Mouse (Mus musculus) gastrocnemius, postnatal 36 days (tissue): ENCODE measurements around the gene Notch1. TPM values are rescaled to one million over a fixed set of nuclear protein-coding genes. Genes with fewer than 3 reads are reported as not detected.
A peak's percentile ranks its signal among the peaks of the same experiment; 100 is the strongest.

Source experiments
- DNase-seq, 2 experiments: peaks; one replicate each; pipeline ENCODE4 v3.0.0; 2022
- intact Hi-C: fragments of 180-260 bp; cut with DNase I; formaldehyde crosslinking; loops from one replicate; pipeline ENCODE4 v1.15.1; 2025
- total RNA-seq, 2 experiments: library from RNA; stranded (reverse); gene quantifications; 2 replicates each; pipeline ENCODE4 v1.2.3; 2021

The Notch1 gene
- total RNA-seq, 2 experiments from 2014 or later: 7.7 to 8.0 TPM

DNA sequence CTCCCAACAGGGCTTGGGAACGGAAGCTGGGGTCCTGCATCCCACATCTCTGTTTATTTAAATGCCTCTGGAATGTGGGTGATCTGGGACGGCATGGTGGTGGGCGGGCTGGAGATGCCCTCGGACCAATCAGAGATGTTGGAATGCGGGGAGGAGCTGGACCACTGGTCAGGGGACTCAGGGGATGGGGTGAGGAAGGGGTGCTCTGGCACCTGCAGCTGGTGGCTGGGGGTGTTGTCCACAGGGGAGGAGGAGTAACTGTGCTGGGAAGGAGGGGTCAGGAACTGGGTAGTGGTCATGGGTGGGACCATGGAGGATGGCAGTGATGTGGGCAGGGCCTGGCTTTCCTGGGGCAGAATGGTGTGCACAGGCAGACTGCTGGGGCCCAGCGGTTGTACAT is 57.0 kb downstream of the Notch1 start:
- intact Hi-C loops: no loop called here

DNA sequence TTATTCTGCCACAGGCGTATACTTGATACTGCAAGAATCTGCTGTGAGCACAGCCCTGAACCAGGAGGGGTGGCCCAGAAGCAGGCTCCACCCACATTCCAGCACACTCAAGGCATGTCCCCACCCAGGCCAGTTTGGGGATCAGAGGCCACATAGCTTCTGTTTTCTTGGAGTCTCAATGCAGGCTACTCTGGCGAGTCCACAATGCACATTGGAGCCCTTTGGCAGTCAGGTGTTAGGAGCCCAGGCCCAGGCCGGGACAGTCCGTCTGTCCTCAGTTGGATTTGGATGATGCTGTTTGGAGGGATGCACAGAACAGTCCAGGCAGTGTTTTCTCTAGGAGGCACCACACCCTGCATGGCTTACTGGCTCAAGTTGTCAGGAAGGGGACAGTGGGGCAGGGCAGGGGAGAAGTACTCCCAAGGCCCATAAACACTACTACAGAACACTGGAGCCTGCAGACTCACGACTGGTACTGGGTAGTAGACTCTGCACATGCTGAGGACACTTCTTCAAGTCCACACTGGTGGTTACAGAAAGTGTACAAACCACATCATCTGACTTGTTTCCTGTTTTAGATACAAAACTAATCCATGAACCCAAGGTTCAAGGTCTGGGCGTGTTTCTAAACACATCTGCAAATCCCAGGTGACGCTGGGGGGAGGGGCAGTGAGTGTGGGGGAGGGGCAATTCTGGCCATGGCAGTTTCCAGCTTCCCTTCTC is 57.9 kb downstream of the Notch1 start:
- peak; percentile 48 to 56 for DNase-seq
- intact Hi-C loops: no loop called here

More for the DNA sequence above, 57.0 kb downstream of the Notch1 start:
- DNase-seq: no peak

DNA sequence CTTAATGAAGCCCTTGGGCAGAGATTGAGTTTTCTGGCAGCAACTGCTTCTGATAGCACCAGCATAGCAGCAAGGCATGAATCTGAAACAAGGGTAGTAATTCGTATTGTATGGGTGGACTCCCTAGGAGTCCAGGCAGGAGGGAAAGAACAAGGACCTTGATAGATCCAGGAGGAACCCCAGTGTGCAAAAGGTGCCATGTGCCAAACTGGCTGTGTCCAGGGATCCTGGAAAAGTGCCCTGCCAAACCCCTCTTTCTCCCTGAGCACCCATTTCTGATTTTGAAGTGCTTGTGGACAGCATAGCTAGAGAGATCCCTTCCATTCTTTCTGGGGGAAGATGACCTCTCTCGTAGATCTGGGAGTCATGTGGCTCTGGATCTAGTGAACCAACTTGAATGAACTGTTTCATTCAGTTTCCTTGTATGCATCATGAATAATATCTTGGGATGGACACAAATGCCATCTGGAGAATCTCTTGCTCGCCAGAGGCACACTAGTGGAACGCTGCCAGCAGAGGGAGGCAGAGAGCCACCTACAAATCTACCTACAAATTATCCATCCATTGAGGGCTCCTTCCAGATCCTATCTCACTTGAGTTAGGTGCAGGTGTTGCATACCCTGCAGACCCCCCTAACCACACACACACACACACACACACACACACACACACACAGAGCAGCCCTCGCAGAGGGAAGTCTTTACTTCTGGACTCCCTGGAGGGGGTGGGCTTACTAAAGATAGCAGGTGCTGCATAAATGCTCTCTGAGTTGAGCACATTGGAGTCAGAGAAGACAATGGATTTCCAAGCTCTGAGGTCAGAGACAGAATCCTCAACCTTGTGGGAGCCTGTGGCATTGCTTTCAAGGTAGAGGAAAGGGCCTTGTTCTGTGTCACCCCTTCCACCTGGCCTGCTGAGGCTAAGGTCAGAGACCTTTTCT is 67.1 kb downstream of the Notch1 start:
- intact Hi-C loops: loop anchor here (1.0 to 5.0 kb wide), 3 partner anchors 112 to 453 kb away; partner anchors contain the start of gene Surf6
- peak; percentile 64 to 65 for DNase-seq

DNA sequence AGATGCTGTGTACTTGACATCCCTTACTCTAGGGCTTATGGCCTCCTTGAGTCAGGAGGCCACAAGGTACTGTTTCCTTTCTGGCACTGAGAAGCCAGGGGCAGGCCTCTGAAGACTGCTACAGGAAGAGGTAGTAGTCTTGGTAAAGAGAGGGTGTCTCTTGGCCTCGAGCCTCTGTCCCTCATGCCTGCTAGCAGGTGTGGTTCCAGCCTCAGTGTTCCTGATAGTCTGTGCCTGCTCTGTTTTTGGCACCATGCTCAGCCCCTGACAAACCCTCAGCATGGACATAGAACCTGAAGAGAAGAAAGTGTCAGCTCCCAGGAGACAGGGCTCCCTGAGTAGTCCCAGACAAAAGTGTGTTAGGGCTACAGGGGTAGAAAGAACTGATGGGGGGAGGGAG is 69.0 kb downstream of the Notch1 start:
- intact Hi-C loops: loop anchor here (5.0 kb wide), 1 partner anchor 455 kb away; the partner anchor contains the start of gene Surf6
- DNase-seq: no peak

DNA sequence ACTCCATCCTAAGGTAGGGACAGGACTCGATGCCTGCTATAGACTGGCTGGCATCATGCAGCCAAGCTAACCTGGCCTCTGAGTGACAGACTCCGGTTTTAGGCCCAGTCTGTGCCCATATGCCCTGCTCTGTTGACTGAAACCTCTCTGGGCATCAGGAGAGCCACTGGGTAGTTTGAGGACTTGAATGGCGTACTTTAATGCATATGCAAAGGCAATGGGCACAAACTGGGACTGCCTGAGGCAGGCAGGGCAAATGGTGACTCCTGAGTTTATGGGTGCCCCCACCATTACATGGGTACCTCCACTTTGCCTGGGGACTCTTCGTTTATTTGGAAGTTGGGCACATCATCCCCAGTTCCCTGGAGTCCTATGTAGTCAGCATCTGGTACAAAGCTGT is 69.8 kb downstream of the Notch1 start:
- intact Hi-C loops: loop anchor here (1.0 to 5.0 kb wide), 2 partner anchors 115 to 456 kb away; partner anchors contain the start of gene Surf6
- DNase-seq: no peak

DNA sequence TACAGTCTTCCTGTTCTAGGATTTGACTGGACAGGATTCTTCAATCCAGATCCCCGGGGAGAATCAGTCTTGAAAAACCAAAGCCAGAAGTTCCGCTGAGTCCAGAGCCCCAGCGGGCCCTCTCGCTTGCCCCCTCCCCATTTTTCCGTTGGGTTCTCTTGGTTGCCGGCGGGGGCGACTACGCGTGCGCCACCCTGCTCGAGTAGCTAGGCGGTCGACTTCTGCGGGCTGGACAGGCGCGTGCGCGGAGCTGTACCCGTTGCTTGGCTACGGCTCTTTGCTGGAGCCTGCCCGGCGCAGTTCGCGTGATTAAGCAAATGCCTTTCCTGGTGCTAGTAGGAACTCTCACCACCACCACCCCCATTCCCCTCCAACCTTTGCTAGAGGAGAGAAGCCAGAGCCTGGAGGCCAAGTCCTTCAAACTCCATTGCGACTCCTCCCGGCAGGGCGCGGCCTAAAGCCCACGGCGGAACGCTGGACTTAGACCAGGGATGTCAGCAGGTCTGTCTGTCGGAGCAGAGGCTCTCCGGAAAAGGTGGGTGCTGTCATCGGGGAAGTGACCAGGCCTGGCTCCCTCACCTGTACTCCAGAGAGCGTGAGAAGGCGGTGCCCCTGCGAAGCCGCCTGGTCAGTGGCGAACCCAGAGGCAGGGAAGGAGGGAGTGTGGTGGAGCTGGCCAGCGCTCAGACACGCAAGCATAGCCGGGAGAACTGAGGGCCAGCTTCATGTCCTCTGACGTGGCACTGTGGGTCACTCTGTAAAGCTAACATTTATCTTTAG is 70.6 kb downstream of the Notch1 start:
- intact Hi-C loops: loop anchor here (1.0 to 5.0 kb wide), 2 partner anchors 115 to 456 kb away; partner anchors contain the start of gene Surf6
- peak; percentile 84 to 97 for DNase-seq

DNA sequence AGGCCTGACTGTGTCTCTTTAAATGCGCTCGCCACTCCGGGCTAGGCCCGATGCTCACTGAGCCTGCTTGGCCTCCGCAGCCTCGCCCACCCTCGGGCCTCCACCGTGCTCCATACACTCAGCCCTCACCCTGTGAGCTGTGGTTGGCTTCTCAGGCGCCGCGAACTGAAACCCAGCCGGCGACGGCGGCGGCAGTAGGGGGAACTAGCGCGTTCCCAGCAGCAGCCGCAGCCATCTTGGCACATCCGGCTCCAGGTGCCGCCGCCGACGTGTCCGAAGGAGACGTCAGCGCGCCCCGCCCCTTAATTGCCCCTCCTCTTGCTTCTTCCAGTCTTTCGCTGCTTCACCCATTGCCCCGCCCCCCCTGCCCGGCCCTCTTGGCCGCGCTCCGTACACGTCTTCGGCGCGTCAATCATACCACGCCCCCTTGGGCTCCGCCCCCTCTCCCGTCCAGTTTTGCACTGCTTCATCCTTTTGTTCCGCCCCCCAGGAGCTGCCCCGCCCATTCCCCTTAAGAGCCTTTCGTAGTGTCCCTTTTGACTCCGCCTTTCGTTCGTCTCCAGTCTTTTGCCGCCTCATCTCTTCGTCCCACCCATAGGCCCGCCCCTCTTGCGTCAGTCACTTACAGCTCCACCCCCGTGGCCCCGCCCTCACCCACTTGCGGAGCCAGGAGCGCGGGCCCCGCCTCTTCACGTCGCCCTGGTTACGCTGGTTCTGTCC is 71.4 kb downstream of the Notch1 start, which contains the start of gene Sec16a:
TSS of gene Sec16a (minus strand) at position 271 of the 720 bp plus-strand sequence.
- peak; percentile 100 for DNase-seq
- intact Hi-C loops: loop anchor here (5.0 kb wide), 1 partner anchor 457 kb away; the partner anchor contains the start of gene Surf6

DNA sequence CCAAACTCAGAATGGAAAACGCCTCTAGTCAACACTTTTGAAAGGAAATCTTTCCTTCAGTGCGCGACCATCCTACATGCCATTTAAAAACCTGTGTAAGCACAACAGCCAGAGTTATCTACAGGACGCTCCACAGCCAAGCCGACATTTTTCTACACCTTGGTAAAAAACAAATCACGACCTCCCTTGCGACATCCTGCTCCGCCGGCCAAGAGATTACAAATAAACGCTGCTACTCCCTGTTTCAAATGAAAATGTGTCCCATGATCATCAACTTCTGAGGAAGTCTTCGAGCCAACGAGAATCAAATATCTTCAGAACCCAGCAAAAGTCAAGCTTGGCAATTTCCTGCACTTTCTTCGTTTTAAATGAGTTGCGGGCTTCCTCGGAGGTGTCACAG is 72.1 kb downstream of the Notch1 start:
- no peak for DNase-seq
- intact Hi-C loops: no loop called here

DNA sequence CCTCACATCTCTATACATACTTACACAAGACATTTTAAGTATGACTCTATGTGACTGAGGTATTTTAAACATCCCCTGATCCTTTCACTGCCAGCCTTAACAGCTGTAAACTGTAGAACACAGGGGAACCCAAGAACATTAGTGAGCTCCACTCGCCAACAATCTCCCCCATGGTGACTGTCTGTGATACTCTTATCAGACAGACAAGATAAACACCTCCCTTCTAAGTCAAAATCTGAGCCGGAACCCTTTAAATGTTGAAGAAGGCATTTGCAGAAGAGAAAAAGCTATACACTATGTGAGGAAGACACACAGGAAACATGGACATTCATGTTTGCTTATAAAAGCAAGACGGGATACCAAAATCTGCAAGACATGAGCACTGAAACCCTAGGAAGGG is 72.6 kb downstream of the Notch1 start:
- DNase-seq: no peak
- intact Hi-C loops: no loop called here

DNA sequence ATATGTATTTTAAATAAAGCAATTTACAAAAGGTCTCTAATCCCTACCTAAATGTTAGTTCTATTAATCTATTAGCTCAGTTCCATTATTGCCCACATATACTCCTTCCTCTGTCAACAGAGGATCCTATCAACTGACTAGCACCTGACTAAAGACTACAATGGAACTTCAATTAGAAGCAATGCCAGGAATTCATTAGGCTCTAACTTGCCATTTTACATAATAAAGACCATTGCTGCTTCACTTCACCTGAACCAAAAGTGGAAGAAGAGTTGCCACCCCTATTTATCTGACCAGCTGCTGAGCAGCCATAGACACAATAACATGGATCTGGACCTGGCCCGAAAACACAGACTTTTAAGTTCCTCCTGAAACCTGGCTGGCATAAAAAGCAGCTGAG is 73.6 kb downstream of the Notch1 start:
- intact Hi-C loops: no loop called here
- DNase-seq: no peak

DNA sequence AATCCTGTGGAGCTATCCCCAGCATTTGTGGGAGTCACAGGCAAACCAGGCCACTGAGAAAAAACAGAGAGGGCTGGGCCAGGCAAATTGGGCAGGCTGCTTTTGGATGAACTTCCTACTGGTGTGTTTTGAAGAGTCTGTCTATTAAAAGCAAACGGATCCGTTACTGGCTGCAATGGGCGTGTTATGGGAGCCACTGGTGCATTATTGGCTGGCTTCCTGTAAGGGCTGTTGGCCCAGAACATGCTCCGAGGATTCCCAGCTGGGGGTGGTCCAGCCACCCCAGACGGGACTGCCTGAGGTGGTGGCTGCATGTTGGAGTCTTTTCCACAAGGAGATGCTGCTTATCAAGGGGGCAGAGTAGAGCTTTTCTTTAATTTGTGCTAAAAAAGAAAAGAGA is 74.8 kb downstream of the Notch1 start:
- DNase-seq: peak; percentile 36 to 54
- intact Hi-C loops: no loop called here

DNA sequence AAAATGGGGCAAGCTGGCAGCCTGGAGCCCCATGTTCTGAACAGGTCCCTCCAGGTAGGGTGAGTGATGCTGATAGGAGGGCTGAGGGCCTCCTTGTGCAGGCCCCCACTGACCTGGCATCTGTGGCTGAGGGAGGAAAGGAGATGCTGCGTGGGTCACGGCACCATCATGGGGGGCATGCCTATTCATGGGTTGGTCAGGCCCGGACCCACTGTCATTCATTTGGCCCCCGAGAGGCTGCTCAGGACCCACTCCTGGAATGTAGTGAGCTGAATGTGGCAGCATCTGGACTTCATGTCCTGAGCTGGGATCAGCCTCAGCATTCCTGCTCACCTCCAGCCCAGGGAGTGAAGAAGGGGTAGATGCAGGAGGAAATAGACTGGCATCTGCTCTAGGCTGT is 75.2 kb downstream of the Notch1 start:
- intact Hi-C loops: no loop called here
- no peak for DNase-seq

DNA sequence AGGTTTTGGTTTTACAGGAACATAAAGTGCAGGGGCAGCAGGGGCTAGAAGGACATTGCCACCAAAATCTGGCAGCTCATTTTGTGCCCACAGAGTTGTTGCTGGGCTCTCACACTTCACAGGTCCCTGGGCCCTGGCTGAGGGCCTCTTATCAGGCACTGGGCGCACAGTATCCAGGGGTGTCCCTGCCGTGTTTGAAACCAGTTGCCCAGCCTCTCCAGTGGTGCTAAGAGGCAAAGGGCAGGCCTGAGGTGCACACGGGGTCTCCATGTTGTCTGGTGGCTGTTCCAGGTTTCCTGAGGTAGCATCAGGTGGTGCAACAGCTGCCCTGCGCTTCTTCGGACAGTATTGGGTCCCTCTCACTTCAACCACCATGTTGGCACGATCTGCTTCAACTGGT is 76.8 kb downstream of the Notch1 start:
- intact Hi-C loops: no loop called here
- no peak for DNase-seq

DNA sequence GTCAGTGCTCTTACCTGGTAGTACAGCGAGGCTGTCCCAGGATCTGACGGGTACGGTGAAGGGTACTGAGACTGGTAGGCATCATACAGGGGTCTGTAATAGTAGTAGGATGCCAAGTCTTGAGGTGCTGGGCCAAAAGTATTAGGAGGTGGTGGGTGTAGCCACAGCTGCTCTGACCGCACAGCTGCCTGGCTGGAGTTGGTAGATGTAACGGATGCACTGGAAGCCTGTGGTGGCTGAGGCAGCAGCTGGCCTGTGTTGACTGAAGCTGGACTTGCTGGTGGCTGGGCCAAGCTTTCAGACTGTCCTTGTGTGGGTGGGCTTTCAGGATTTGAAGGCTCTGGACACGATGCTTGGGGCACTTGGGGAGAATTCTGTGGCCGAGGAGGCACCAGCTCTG is 78.1 kb downstream of the Notch1 start:
- intact Hi-C loops: no loop called here
- no peak for DNase-seq

DNA sequence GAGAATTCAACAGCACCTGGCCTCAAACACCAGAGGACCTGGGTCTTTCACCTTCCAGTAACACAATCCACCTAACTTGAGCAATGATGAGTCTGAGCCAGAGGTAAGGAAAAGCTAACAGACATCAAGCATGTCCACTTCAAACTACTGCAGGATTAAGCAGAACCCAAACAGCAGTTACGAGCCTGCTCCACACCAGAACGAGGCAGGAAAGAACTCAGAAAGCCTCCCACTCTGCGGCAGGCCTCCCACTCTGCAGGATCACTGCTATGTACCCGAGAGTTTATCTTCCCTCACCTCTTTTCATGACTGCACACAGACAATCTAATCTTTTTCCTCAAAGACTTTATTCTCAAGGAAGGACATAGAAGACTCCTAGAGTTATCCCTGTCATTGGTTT is 79.2 kb downstream of the Notch1 start:
- no peak for DNase-seq
- intact Hi-C loops: no loop called here

DNA sequence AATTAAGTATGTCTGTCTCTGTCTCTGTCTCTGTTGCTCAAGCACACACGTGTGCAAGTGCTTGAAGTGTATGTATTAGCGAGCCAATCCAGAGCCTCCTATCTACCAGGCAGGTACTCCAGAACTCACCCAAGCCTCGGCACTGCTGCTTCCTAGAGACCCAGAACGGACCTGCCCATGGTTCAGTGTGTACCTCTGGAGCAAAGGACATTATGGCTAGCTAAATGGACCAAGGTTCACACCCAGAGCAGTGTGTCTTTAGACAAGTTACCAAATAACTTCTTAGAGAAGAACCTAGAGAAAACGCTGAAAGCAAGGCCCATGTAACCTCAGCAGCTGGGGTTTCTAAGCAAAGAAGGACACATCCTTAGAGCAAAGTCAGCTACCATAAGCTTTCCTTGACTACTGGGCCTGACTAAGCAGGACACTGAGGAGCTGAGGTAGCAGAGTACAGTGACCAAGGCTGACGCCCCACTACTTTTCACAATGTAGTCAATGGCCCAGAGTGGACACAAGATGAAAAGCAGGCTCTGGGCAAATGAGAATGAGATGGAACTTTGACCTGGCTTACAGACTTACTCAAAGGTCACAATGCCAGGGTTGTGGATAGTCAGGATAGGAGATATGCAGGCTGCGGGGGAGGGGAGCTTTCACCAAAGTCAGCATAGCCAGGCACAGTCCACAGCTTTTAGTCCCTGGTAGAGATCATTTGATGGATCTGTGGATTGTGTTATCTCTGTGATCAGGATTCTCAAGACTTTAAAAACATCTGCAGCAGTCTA is 81.5 kb downstream of the Notch1 start:
- intact Hi-C loops: no loop called here
- DNase-seq: no peak

DNA sequence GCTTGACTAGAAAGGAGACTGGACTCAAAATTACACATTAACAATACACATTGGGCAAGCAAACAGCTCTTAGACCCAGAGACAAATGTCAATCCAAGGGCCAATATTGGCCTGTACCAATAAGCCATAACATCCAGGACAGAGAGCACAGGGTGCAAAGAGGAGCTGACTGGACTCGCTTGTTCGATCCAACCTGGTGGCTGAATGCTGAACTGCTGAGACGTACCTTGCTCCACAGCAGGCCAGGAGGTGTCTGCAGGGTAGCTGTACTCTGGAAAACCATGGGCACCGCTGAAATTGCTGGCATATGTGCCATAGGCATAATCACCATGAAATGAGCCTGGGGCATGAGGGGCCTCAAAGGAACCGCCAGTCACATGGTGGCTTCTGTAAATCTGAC is 86.6 kb downstream of the Notch1 start:
- intact Hi-C loops: loop anchor here (2.0 kb wide), 1 partner anchor 17 kb away; no protein-coding TSS in a partner anchor
- DNase-seq: no peak

DNA sequence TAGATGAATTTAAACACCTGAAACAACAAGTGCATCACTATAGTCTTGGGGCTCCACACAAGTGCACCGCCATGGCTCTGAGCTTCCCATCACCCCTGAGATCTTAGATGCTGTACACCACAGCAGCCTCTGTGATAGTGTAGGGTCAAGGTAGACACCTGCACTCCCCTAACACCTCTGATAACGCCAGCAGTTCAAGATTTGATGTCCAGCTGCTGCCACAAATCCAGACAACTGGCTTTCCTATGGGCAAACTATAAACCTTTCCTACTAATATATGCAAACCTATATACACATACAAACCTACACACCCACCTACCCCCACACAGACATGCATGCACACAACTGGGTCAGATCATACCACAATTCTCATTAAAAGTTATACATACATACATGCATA is 91.9 kb downstream of the Notch1 start:
- DNase-seq: no peak
- intact Hi-C loops: no loop called here

DNA sequence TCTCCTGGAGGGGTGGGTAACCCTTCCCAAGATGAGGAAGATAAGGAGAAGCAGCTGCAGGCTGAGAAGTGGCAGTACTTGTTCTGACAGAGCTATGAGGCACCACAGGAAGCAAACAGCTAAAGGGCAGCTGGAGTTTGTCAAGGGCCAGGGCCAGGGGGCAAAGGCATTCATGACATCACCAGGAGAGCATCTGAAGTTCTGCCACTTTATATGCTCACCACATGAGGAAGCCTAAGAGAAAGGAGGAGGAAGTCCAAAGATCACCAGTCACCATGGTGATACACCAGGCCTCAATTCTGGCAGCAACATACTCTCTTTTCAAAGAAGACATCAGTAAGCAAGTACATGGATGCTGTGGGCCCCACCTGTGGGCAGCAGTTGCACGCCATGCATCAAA is 93.4 kb downstream of the Notch1 start:
- no peak for DNase-seq
- intact Hi-C loops: no loop called here
